Mouse (Mus musculus): ENCODE data around the gene Hist1h4f. TPM values are rescaled to one million over a fixed set of nuclear protein-coding genes. Genes with fewer than 3 reads are reported as not detected.
"Not testable (repeated sequence)": the region's sequence is repeated elsewhere in the genome, so short reads cannot be mapped to it uniquely, and the experiment has no call there.

The Hist1h4f gene
- total RNA-seq, 2 experiments from 2014 or later = 802 to 855 TPM

- DNase-seq = peak; percentile 75
Observed at GRCm38 (mm10) chr13:23554925-23555838, 3.7 kb upstream of the Hist1h4f start.

GRCm38 (mm10) chr13:23554393-23554792 is 2.9 kb upstream of the Hist1h4f start:
- no peak for DNase-seq

DNA sequence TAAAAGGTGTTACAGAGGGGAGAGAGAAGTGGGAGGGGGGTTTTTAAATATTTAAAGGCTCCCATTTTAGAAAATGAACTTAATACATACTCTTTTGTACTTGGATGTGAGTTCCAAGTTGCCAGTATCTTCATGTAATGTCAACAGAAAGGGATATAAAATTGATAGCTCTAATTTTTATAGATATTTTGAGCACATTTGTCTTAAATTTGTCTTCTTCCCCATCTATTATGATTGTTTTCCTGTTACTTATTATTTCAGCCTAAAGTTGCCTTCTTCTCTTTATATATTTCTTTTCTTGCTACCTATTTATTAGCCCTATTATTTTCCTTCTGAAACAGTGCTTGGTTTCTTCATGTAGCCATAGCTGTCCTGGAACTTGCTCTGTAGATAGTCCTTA is 1.5 kb upstream of the Hist1h4f start, which contains the start of gene Hist1h1d:
Hist1h1d (plus strand) TSS at position 301 of the 400 bp plus-strand sequence.
- DNase-seq = no peak

DNA sequence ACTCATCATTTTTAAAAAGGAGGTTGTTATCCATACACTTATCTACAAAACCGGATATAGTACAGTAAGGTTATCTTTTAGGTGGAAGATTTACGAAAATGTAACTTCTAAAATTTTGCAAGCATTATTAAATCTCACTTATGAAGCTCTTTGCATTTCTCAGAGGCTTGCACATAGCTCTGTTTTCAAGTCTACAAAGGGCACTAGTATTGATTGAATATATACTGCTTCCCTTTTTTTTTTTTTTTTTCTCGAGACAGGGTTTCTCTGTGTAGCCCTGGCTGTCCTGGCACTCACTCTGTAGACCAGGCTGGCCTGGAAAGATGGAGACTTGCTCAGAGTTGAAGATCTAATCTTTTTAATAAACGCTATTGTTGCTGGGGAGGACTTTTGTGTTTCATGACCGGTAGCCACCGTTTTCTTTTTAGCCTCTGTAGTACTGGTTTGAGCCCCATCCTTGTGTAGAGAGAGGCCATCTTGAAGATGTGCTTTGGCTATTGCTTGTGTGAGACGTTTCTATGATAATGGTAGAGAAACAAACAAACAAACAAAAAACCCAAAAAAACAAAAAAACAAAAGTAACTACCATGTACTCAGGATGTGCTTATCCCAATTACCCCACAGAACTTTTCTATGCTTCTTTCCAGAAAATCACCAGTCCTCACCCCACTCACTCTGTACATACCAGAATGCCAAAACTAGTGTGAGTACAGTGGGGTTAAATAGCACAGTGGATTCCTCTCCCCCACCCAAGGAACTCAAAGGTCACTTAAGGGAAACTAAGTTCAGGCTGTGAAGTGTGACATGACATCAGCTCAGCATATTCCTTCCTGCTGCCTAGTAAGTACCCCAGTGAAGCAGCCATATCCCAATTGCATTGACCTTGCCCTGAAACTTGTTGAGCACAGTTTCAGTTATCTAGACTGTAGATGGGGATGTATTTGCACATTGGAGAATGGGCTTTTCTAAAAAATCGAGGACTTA is 775 bp upstream of the Hist1h4f start:
- DNase-seq = no peak

DNA sequence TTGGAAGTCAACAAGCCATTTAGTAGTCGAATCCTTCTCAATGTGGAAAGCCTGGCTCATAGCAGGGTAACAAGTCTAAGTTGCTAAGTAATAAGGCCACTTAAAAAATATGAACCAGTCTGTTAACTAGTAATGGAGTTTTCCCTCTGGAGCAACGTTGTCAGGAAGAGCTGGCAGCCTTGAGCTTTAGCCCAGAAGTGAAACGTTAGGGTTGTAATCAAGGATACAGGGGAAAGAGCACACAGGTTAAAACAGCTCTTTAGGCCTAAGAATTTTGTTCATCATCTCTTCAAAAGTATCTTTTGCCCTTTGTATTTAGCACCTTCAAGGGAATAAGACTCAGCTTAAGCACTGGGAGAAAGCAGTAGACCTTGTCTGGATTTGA is 695 bp downstream of the Hist1h4f start:
- DNase-seq = no peak

DNA sequence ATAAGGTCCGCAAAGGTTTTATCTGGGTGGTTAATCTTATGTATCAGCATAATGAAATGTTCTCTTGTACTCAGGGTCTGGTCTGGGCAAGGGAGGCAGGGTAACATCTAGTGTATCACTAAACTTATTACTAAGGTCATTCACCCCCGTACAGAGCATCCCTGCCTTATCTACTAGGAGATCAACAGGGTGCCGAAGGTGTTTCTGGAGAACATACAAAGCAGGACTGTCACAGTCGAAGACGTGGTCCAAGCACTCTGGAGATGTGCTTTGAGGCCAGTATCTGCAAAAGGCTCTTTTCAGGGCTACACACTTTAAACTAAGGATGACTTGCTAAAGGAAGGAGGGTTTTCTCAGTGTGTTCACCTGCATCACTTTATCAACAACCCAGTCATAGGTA is 4.8 kb downstream of the Hist1h4f start:
- DNase-seq = no peak

DNA sequence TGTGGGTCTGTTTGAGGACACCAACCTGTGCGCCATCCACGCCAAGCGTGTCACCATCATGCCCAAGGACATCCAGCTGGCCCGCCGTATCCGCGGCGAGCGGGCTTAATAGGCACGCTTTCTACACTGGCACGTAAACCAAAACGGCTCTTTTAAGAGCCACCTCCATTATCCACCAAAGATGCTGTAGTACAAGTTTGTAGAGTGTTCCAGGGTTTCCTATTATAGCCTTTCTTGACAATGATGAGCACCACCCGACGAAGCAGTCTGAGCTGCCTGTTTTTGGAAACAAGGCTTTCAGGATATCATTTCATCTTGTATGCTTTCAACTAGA is 6.7 kb downstream of the Hist1h4f start:
- DNase-seq = not testable (repeated sequence)

GRCm38 (mm10) chr13:23543965-23544786 is 7.3 kb downstream of the Hist1h4f start, which contains the start of gene Hist1h3f:
Hist1h3f (plus strand) TSS chr13:23544052.
- DNase-seq = peak; percentile 68

- peak; percentile 62 for DNase-seq
Observed at GRCm38 (mm10) chr13:23542999-23543607, 8.3 kb downstream of the Hist1h4f start, which contains the start of gene Hist1h2bh. Hist1h2bh (minus strand) TSS chr13:23543392.

GRCm38 (mm10) chr13:23542225-23542980 is 9.0 kb downstream of the Hist1h4f start:
- DNase-seq = not testable (repeated sequence)

DNA sequence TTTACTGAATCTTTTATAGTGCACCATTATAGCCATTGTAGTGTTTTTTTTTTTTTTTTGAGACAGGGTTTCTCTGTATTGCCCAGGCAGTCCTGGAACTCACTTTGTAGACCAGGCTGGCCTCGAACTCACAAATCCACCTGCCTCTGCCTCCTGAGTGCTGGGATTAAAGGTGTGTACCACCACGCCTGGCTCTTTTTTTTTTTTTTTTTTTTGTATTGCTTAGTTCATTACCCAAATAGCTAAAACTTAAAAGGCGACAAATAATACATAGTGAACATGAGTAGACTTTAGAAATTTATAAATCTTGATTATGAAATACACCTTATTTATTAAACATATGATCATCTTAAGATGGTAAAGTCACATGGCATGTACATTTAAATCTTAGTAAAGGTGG is 10.0 kb downstream of the Hist1h4f start:
- DNase-seq = no peak

DNA sequence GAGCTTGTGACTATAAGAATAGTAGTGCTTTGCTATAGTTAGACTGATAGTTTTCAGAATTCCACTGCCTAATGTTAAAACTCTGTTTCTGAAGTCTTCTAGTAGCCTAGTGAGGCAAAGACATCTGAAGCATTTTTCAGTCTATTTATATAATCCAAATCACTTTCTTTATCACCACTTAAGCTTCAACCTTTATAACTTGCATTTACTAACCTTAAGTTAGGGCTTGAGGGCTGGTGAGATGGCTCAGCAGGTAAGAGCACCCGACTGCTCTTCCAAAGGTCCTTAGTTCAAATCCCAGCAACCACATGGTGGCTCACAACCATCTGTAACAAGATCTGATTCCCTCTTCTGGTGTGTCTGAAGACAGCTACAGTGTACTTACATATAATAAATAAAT is 11.6 kb downstream of the Hist1h4f start:
- DNase-seq = not testable (repeated sequence)

GRCm38 (mm10) chr13:23538249-23538648 is 13.2 kb downstream of the Hist1h4f start:
- DNase-seq = no peak

DNA sequence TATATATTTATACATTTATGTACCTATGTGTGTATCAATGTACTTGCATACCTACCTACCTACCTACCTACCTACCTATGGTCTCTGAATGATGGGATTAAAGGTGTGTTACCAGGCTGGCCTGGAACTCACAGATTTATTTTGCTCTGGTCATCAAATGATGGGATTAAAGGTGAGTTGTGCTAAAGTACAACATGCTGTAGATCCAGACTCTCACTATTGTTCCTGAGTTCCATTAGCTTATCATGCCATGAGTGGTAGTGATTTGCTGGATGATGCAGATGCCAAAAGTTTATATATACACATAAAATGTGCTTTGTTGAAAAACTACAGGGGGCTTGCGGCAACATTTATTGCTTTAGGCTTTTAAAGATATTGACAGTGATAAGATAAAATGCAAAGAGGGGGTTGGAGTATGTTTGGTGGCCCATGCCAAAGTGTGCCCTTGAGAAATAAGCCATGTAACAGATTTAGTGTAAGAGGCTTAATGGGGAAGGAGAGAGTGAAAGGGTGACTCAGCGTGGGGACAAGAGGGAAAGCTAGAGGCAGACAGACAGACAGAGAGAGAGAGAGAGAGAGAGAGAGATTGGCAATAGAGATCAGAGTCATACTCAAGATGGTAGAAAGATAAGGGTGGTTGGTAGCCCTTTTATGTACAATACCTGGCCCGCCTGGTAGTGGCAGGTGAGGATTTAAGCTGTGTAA is 14.3 kb downstream of the Hist1h4f start:
- DNase-seq = no peak

GRCm38 (mm10) chr13:23536076-23536822 is 15.2 kb downstream of the Hist1h4f start:
- DNase-seq = no peak

DNA sequence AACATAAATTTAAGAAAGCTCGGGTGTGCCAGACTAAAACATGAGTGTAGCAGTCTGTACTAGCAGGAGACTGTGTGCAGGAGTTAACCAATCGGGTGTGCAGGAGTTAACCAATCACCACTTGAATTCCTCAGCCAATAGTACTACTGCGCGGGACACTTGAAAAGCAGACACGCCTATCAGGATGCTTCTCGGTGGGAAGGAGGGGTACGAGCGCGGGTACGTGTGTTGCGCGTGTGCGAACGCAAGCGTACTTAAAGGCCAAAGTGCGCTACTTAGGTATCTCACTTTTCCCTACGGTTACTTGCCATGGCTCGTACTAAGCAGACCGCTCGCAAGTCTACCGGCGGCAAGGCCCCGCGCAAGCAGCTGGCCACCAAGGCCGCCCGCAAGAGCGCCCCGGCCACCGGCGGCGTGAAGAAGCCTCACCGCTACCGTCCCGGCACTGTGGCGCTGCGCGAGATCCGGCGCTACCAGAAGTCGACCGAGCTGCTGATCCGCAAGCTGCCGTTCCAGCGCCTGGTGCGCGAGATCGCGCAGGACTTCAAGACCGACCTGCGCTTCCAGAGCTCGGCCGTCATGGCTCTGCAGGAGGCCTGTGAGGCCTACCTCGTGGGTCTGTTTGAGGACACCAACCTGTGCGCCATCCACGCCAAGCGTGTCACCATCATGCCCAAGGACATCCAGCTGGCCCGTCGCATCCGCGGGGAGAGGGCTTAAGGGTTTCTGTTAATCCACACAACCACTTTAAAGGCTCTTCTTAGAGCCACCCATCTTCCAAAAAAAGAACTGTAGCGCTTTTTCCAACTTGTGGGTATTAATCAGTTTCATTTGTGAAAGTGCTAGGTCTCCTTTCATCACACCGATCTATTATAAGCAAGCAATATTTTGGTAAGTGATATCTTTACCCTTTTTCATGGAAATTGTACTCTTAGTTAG is 16.0 kb downstream of the Hist1h4f start, which contains the start of gene Hist1h3g:
Hist1h3g (plus strand) TSS at position 286 of the 939 bp plus-strand sequence.
- DNase-seq = peak; percentile 88

DNA sequence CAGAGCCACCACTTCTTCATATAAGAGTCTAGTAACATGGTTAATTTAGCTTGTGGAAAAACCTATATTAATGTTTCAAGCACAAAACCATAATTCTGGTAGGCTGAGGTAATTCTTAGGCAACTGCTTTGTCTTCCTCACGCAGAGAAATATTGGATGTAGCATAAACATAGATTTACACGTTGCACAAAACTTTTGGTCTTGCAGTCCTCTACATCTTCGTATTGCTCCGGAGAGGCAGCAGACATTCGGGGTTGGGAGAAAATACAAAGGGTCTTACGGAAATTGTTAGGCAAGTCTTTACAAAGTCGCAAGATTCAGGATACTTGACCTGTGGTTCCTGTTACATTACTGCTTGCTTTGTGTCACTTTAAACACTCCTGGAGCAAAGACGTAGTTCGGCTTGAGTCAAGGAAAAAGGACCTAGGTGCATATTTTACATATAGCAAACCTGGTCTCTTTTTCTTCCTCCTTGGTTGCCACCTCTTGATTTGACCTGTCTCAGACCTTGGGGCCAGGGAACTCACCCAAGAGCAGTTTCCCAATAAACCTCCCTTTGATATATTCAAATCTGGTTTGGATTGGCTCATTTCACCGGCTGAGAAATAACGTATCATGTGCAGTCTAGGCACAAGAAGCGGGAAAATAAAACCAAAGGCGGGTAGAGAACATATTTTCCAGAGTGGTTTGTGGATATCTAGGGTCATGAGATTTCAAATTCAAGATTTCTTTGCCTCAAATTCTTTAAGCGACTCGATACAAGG is 16.9 kb downstream of the Hist1h4f start:
- DNase-seq = no peak
